Mouse (Mus musculus) limb, embryonic 11.5 days (tissue): ENCODE measurements around the gene Trabd2b. TPM values are rescaled to one million over a fixed set of nuclear protein-coding genes. Genes with fewer than 3 reads are reported as not detected.

Experiments
- ATAC-seq: fragments of 200-750 bp; cut with Nextera tagmentation; 2 replicates; pipeline ENCODE4 v1.8.0; 2017; ENCODE audit warnings: low read depth; ENCODE audit not compliant: insufficient number of reproducible peaks, low FRiP score, low TSS enrichment
- DNase-seq: peaks from one replicate; pipeline ENCODE4 v3.0.0-alpha.2; 2015; ENCODE audit warnings: low spot score
- H3K27ac ChIP-seq: fragments of 300-500 bp; sonication (generic); replicated peaks from 2 replicates; pipeline ENCODE4 v1.5.1; 2014; ENCODE audit warnings: low read depth, mild to moderate bottlenecking, low read length
- H3K27me3 ChIP-seq: fragments of 300-500 bp; sonication (generic); 2 replicates; pipeline ENCODE4 v1.6.1; 2014; ENCODE audit warnings: mild to moderate bottlenecking, low read length, mixed read lengths; ENCODE audit not compliant: control insufficient read depth, insufficient read depth
- H3K36me3 ChIP-seq: fragments of 300-500 bp; sonication (generic); 2 replicates; pipeline ENCODE4 v1.6.1; 2014; ENCODE audit warnings: mild to moderate bottlenecking, low read length, moderate library complexity, mixed read lengths; ENCODE audit not compliant: control insufficient read depth, insufficient read depth
- H3K4me1 ChIP-seq: fragments of 300-500 bp; sonication (generic); 2 replicates; pipeline ENCODE4 v1.6.1; 2014; ENCODE audit warnings: low read length, mixed read lengths; ENCODE audit not compliant: control insufficient read depth, insufficient read depth
- H3K4me2 ChIP-seq: fragments of 300-500 bp; sonication (generic); 2 replicates; pipeline ENCODE4 v1.6.1; 2014; ENCODE audit warnings: low read depth, mild to moderate bottlenecking, moderate library complexity; ENCODE audit not compliant: severe bottlenecking
- H3K4me3 ChIP-seq: fragments of 300-500 bp; sonication (generic); 2 replicates; pipeline ENCODE4 v1.5.1; 2014; ENCODE audit warnings: low read depth, low read length
- H3K9ac ChIP-seq: fragments of 300-500 bp; sonication (generic); 2 replicates; pipeline ENCODE4 v1.6.1; 2014; ENCODE audit warnings: mild to moderate bottlenecking, low read length
- H3K9me3 ChIP-seq: fragments of 300-500 bp; sonication (generic); 2 replicates; pipeline ENCODE4 v1.6.1; 2016; ENCODE audit warnings: low read length; ENCODE audit not compliant: control insufficient read depth
- WGBS: fragments of 180-500 bp; shearing (Covaris S2); extraction: QIAGEN DNeasy Blood & Tissue Kit; methylation state at CpG from one replicate; pipeline ENCODE4 v1.1.7; 2014; 5-methylcytosine and 5-hydroxymethylcytosine counted together
- polyA plus RNA-seq: library from polyadenylated mRNA; unstranded; fragments of >200 nt; fragmentation: Nextera tagmentation; extraction: Ambion mirVana; gene quantifications from 2 replicates; pipeline ENCODE4 v1.2.1, GENCODE M21; 2014

The Trabd2b gene
- polyA plus RNA-seq, 1 experiment from 2014 or later, result 0.33 TPM

DNA sequence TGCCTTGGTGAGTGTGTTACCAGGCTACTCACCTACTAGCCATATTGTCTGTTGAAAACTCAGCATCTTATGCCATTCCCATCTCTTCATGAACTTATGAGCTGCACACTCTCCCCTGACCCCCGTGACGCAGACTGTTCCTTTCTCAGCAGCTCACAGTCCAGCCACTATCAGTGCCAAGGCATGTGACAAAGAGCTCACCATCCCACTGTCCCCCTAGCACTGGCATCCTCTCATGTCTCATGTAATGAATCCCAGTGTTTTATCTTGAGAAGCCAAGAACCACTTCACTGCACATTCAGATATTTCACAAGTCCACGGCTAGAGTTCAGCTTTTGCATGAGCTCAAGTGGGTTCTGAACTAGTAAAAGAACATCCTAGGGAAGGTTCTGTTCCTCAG, 105.1 kb downstream of the Trabd2b start:
- Histone ChIP-seq H3K4me3 (no peak overlapping the region), H3K9ac (no peak overlapping the region), H3K27me3 (no peaks in the 10 kb centered on the region), H3K36me3 (no peaks in the 10 kb centered on the region), H3K27ac (no peak overlapping the region), H3K4me2 (no peak overlapping the region), H3K9me3 (no peaks in the 10 kb centered on the region), H3K4me1 (peaks cover 2% of the 10 kb centered on the region; the same call in 1 of the 2 replicates)
- 96% methylated on average over 3 of the region's 3 CpGs for WGBS
- ATAC-seq (no peak), DNase-seq (no peak)

DNA sequence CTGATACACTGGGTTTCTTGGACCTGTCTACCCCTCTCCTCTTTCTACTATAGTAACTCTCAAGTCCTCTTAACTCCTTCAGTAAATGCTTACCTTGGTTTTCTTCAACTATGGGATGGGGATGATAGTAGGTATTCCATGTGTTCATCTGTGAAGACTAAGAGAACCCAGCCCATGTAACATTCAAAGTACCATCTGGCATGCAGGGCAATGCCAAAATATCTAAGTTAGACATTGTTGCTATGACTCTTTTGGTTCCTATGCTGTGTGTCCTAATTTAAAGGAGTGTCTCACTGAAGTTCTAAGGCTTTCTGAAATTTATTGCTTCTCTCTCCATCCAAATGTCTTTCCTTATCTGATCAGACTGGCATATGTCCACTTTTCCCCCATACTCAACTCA, 106.6 kb downstream of the Trabd2b start:
- Histone ChIP-seq H3K36me3 (no peaks in the 10 kb centered on the region), H3K4me2 (no peak overlapping the region), H3K4me3 (no peak overlapping the region), H3K9ac (no peak overlapping the region), H3K4me1 (peaks cover 6% of the 10 kb centered on the region), H3K9me3 (no peaks in the 10 kb centered on the region), H3K27ac (no peak overlapping the region), H3K27me3 (no peaks in the 10 kb centered on the region)
- ATAC-seq (no peak), DNase-seq (no peak)

DNA sequence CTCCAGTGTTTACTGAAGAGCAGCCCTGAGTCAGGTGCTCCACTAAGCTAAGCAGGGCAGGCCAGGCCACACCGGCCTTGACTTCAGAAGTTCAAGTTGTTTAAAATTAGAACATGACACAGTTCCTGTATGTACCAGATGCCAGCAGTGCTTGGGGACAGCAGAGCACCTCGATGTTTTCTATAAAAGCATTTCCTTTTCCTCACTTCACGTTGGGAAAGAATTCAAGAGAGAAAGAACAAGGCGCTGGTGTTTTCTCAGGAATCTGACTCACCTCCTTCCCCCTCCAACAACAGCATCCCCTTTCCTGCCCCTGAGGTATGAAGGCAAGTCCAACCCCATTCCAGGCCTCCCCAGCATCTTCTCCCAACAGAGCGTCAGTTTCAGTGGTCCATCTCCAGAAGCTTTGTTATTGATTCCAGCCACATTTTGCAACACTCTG, 108.8 kb downstream of the Trabd2b start:
- Histone ChIP-seq H3K9me3 (no peaks in the 10 kb centered on the region), H3K27me3 (no peaks in the 10 kb centered on the region), H3K36me3 (no peaks in the 10 kb centered on the region), H3K4me3 (no peak overlapping the region), H3K9ac (no peak overlapping the region), H3K27ac (no peak overlapping the region), H3K4me1 (peaks cover 6% of the 10 kb centered on the region), H3K4me2 (no peak overlapping the region)
- 67% methylated on average over 5 of the region's 5 CpGs for WGBS
- DNase-seq, result no peak
- no peak for ATAC-seq

DNA sequence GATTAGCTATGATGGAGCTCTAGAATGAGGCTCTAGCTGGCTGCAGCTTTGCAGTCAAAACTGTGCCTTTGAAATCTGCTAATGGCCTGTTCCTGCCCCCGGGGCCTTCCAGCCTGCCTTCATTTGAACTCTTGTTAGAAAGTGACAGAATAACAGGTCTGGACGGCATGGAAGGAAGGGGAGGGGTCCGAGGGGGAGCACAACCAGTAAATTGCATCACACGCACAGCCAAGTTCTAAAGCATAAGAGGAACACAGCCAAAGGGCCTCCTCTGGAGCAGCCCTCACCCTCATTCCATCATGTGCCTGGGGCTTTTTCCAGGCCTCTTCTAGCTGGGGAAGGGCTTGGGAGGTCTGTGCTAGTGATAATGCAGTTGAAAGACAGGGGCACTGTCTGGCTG, 110.1 kb downstream of the Trabd2b start:
- Histone ChIP-seq H3K36me3 (no peaks in the 10 kb centered on the region), H3K4me1 (peaks cover 6% of the 10 kb centered on the region), H3K27ac (no peak overlapping the region), H3K4me3 (no peak overlapping the region), H3K9me3 (no peaks in the 10 kb centered on the region), H3K9ac (no peak overlapping the region), H3K27me3 (no peaks in the 10 kb centered on the region), H3K4me2 (no peak overlapping the region)
- WGBS, result 18% methylated on average over 4 of the region's 4 CpGs
- ATAC-seq (no peak; the same call in 1 of the 2 replicates), DNase-seq (peak; percentile 68)

DNA sequence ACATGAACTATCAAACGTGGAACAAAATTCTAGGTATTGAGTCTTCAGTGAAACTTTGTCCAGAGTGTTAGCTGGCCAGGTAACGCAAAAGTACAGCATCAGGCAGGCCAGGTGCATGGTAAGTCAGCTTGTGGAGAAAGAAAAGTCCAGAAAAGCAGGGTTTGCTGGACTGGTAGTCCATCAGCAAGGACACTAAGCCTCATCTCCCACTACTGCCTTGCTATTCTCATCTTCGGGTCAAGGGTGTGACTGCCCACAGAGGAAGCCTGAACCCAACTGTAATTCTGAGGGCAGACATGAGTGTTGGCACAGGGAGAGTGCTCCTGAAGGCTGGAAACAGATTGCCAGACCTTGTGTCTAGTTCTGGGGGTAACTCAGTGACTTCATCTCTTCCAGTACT, 111.5 kb downstream of the Trabd2b start:
- 84% methylated on average over 3 of the region's 3 CpGs for WGBS
- Histone ChIP-seq H3K27me3 (no peaks in the 10 kb centered on the region), H3K4me1 (peaks cover 6% of the 10 kb centered on the region), H3K4me2 (no peak overlapping the region), H3K4me3 (no peak overlapping the region), H3K36me3 (no peaks in the 10 kb centered on the region), H3K9ac (no peak overlapping the region), H3K9me3 (no peaks in the 10 kb centered on the region), H3K27ac (no peak overlapping the region)
- no peak for ATAC-seq
- DNase-seq, result no peak

DNA sequence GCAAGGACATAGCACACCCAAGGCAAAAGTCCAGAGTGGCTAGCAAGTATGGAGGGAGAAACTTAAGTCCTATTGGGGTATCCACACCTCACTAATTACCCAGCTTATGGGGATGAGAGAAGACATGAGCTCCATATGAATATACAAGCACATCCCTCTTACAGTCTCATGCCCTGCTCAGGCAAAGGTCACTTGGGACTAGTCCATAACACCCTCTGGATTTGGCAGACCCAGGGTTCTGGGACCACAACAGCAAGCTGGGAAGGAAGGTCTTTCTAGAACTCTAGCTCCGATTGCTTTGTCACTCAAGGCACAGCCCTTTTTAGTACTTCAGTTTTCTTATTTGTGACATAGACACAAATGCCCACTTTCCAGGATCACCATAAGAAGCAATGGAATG, 112.0 kb downstream of the Trabd2b start:
- Histone ChIP-seq H3K9ac (no peak overlapping the region), H3K4me1 (peaks cover 6% of the 10 kb centered on the region), H3K27me3 (no peaks in the 10 kb centered on the region), H3K9me3 (no peaks in the 10 kb centered on the region), H3K4me2 (no peak overlapping the region), H3K36me3 (no peaks in the 10 kb centered on the region), H3K27ac (no peak overlapping the region), H3K4me3 (no peak overlapping the region)
- no peak for ATAC-seq
- no peak for DNase-seq
- 94% methylated on average over 1 of the region's 1 CpGs for WGBS

DNA sequence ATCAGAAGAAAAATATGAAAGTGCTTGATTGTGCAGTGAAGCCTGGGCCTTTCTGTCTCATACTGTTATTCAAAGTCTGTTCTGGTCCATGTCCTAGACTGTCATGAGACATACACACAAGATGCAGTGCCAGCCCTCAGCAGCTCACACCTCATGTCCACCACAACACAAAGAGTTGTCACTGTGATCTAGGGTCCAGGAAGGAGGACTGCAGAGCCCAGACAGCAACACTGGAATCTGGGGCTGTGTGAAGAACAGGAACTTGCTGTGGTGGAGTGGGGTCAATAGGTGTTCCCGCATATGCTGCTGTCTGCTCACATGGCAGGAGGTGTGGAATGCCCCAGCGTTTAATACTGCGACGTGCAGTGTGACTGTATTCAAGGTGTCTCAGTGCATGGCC, 112.8 kb downstream of the Trabd2b start:
- H3K27me3 ChIP-seq, result no peaks in the 10 kb centered on the region
- H3K36me3 ChIP-seq, result no peaks in the 10 kb centered on the region
- H3K9me3 ChIP-seq, result no peaks in the 10 kb centered on the region
- no peak overlapping the region for H3K4me3 ChIP-seq
- no peak overlapping the region for H3K9ac ChIP-seq
- H3K27ac ChIP-seq, result no peak overlapping the region
- WGBS, result 81% methylated on average over 4 of the region's 4 CpGs
- ATAC-seq, result no peak
- DNase-seq, result no peak
- peaks cover 6% of the 10 kb centered on the region for H3K4me1 ChIP-seq
- H3K4me2 ChIP-seq, result no peak overlapping the region

DNA sequence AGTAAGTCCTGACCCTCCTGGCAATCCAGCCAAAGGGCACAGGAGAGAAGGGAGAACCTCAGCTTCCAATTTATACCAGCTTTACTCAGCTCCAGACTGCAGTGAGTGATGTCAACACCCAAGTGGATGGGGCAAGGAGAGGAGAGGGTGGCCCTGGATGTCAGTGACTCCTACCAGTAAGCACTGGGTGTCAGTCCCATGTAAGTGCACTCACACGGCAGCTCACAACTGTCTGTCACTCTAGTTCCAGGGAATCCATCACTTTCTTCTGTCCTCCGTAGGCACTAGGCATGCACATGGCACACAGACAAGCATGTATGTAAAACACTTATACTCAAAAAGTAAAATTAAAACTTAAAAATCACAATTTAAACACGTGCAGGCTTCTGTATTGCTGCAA, 113.4 kb downstream of the Trabd2b start:
- no peaks in the 10 kb centered on the region for H3K27me3 ChIP-seq
- ATAC-seq (no peak), DNase-seq (no peak)
- no peak overlapping the region for H3K4me3 ChIP-seq
- 84% methylated on average over 3 of the region's 3 CpGs for WGBS
- peaks cover 6% of the 10 kb centered on the region for H3K4me1 ChIP-seq
- no peaks in the 10 kb centered on the region for H3K36me3 ChIP-seq
- no peaks in the 10 kb centered on the region for H3K9me3 ChIP-seq
- H3K27ac ChIP-seq, result no peak overlapping the region
- H3K4me2 ChIP-seq, result no peak overlapping the region
- no peak overlapping the region for H3K9ac ChIP-seq

DNA sequence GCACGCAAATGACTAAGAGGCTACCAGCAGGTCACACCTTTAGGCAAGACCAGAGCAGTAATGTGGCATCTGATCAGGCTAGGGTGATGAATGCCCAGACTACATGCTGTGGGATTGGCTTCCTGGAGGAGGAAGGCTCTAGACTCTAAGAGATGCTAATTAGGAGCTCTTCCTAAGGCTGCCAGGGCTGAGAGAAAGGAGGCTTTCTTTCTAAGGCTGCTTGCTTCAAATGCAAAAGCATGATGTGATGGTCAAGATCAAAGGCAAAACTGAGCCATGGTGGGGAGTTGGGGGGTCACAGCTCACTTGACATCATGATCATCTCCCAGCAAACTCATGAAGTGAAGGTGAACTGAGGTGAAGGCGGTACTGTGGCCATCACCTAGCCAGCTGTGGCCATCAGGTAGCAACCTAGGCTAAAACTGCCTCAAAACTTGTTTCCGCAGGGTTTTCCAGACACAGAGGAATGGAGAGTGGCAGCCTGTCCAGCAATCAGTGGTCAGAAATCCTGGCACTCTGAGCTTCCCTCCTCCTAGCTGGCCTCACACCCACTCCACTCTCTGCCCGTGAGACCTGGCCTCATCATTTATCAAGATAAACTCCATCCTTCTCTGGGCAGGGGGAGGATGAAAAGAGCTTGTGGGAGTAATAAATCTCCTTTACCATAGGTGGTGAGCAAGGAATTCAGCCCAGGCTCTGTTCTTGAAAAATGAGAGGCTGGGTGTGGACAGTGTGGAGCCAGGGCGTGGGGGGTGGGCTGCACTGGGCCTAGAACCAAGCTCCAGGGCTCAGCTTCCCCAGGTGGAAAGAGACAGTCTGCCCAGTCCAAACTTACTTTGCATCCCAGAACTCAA, 117.0 kb downstream of the Trabd2b start:
- Histone ChIP-seq H3K4me1 (no peaks in the 10 kb centered on the region), H3K9me3 (no peaks in the 10 kb centered on the region), H3K27me3 (no peaks in the 10 kb centered on the region), H3K4me2 (no peak overlapping the region), H3K36me3 (no peaks in the 10 kb centered on the region), H3K27ac (no peak overlapping the region), H3K9ac (no peak overlapping the region), H3K4me3 (no peak overlapping the region)
- DNase-seq (no peak), ATAC-seq (no peak)
- 42% methylated on average over 5 of the region's 5 CpGs for WGBS
